Mouse (Mus musculus) midbrain, embryonic 12.5 days (tissue): ENCODE measurements around the gene Gm9944. TPM values are rescaled to one million over a fixed set of nuclear protein-coding genes. Genes with fewer than 3 reads are reported as not detected.
A peak's percentile ranks its signal among the peaks of the same experiment; 100 is the strongest.

Experiments
- ATAC-seq: fragments of 200-750 bp; cut with Nextera tagmentation; 2 replicates; pipeline ENCODE4 v1.8.0; 2017; ENCODE audit warnings: low read depth, moderate TSS enrichment, moderate library complexity; ENCODE audit not compliant: low FRiP score
- H3K27ac ChIP-seq: fragments of 300-500 bp; sonication (generic); replicated peaks from 2 replicates; pipeline ENCODE4 v1.5.1; 2016; ENCODE audit warnings: mild to moderate bottlenecking
- H3K27me3 ChIP-seq: fragments of 300-500 bp; sonication (generic); 2 replicates; pipeline ENCODE4 v1.6.1; 2016; ENCODE audit warnings: mild to moderate bottlenecking
- H3K36me3 ChIP-seq: fragments of 300-500 bp; sonication (generic); 2 replicates; pipeline ENCODE4 v1.6.1; 2016
- H3K4me1 ChIP-seq: fragments of 300-500 bp; sonication (generic); 2 replicates; pipeline ENCODE4 v1.6.1; 2016
- H3K4me2 ChIP-seq: fragments of 300-500 bp; sonication (generic); replicated peaks from 2 replicates; pipeline ENCODE4 v1.6.1; 2016; ENCODE audit warnings: mild to moderate bottlenecking, moderate library complexity
- H3K4me3 ChIP-seq: fragments of 300-500 bp; sonication (generic); 2 replicates; pipeline ENCODE4 v1.5.1; 2016; ENCODE audit warnings: mild to moderate bottlenecking
- H3K9ac ChIP-seq: fragments of 300-500 bp; sonication (generic); replicated peaks from 2 replicates; pipeline ENCODE4 v1.6.1; 2016; ENCODE audit warnings: mild to moderate bottlenecking, moderate library complexity
- H3K9me3 ChIP-seq: fragments of 300-500 bp; sonication (generic); 2 replicates; pipeline ENCODE4 v1.6.1; 2016; ENCODE audit warnings: mild to moderate bottlenecking
- WGBS: fragments of 180-500 bp; shearing (Covaris S2); methylation state at CpG from one replicate; pipeline ENCODE4 v1.1.7; 2016; 5-methylcytosine and 5-hydroxymethylcytosine counted together
- polyA plus RNA-seq: library from polyadenylated mRNA; unstranded; fragments of >200 nt; fragmentation: Nextera tagmentation; extraction: Ambion mirVana; gene quantifications from 2 replicates; pipeline ENCODE4 v1.2.1, GENCODE M21; 2016

Gm9944 gene
- polyA plus RNA-seq, 1 experiment from 2014 or later = not detected

GRCm38 (mm10) chr4:144420644-144421043 lies 32.5 kb downstream of the Gm9944 start:
- H3K27me3 ChIP-seq = no peaks in the 10 kb centered on the region
- H3K4me2 ChIP-seq = no peak overlapping the region
- no peak overlapping the region for H3K9ac ChIP-seq
- no peak overlapping the region for H3K4me3 ChIP-seq
- peaks cover 40% of the 10 kb centered on the region for H3K9me3 ChIP-seq
- no peak for ATAC-seq
- no peaks in the 10 kb centered on the region for H3K4me1 ChIP-seq
- H3K27ac ChIP-seq = no peak overlapping the region
- H3K36me3 ChIP-seq = no peaks in the 10 kb centered on the region

DNA sequence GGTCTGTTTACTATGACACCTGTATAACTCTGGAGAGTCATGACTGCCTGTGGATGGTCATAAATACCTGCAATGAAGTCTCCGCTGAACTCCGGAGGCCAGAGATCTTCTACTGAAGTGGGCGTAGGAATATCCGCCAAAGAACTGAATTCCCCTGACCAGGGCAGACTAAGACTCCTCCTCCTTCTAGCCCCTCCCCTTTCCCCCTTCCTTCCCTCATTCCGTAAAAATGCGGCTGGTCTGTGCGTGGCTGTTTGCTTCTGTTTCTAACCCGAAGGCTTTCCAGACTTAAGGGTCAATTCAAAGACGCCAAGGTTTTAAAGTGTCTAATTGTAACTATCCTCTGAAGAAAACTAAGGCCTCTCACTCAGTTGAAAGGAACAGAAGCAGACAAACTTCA lies 44.8 kb downstream of the Gm9944 start, which contains the start of gene Pramef12:
TSS of gene Pramef12 (minus strand) at position 175 of the 400 bp plus-strand sequence.
- Histone ChIP-seq H3K4me1 (no peaks in the 10 kb centered on the region), H3K27ac (no peak within 1 kb of the TSS), H3K27me3 (no peaks in the 10 kb centered on the region), H3K4me2 (no peak within 1 kb of the TSS), H3K9ac (no peak within 1 kb of the TSS), H3K4me3 (no peak within 1 kb of the TSS), H3K9me3 (0 out of 2 replicates have a peak, but pooled peaks cover 17% of the 10 kb centered on the region), H3K36me3 (no peaks in the 10 kb centered on the region)
- WGBS = 80% methylated on average over 9 of the region's 9 CpGs
- ATAC-seq = no peak

GRCm38 (mm10) chr4:144406261-144406660 lies 46.9 kb downstream of the Gm9944 start:
- 66% methylated on average over 3 of the region's 3 CpGs for WGBS

GRCm38 (mm10) chr4:144404456-144405086 lies 48.5 kb downstream of the Gm9944 start:
- 12% methylated on average over 17 of the region's 17 CpGs for WGBS
- Histone ChIP-seq H3K36me3 (no peaks in the 10 kb centered on the region), H3K4me3 (no peak overlapping the region), H3K4me2 (peak overlapping the region; percentile 29), H3K9ac (no peak overlapping the region), H3K27me3 (no peaks in the 10 kb centered on the region), H3K4me1 (no peaks in the 10 kb centered on the region), H3K9me3 (0 out of 2 replicates have a peak, but pooled peaks cover 9% of the 10 kb centered on the region), H3K27ac (no peak overlapping the region)
- 0 out of 2 replicates have a peak, but pooled peaks have one; percentile 19 for ATAC-seq

More at GRCm38 (mm10) chr4:144406261-144406660, 46.9 kb downstream of the Gm9944 start:
- H3K27me3 ChIP-seq = no peaks in the 10 kb centered on the region
- ATAC-seq = no peak
- H3K9ac ChIP-seq = no peak overlapping the region
- no peak overlapping the region for H3K4me2 ChIP-seq
- no peaks in the 10 kb centered on the region for H3K4me1 ChIP-seq
- no peak overlapping the region for H3K4me3 ChIP-seq
- no peak overlapping the region for H3K27ac ChIP-seq
- H3K36me3 ChIP-seq = no peaks in the 10 kb centered on the region
- H3K9me3 ChIP-seq = 0 out of 2 replicates have a peak, but pooled peaks cover 13% of the 10 kb centered on the region

Other genes starting within 250 kb of the Gm9944 start
- not detected in 2 replicates for gene C87977, start 240.0 kb downstream of the Gm9944 start, polyA plus RNA-seq
- gene Pramel5, start 172.8 kb downstream of the Gm9944 start, polyA plus RNA-seq = not detected in 2 replicates
- gene Gm13128, start 123.1 kb downstream of the Gm9944 start, polyA plus RNA-seq = not detected in 2 replicates
- not detected in 2 replicates for gene Gm13119, start 95.4 kb downstream of the Gm9944 start, polyA plus RNA-seq
- not detected in 2 replicates for gene Pramef20, start 75.4 kb downstream of the Gm9944 start, polyA plus RNA-seq
- not detected in 2 replicates for gene Pramef12, start 44.9 kb downstream of the Gm9944 start, polyA plus RNA-seq
- not detected in 2 replicates for gene 1700012P22Rik, start 14.5 kb downstream of the Gm9944 start, polyA plus RNA-seq
- not detected in 2 replicates for gene Aadacl3, start 10.4 kb upstream of the Gm9944 start, polyA plus RNA-seq
- gene 9430007A20Rik, start 66.5 kb upstream of the Gm9944 start, polyA plus RNA-seq = not detected in 2 replicates
- gene Gm13124, start 111.8 kb upstream of the Gm9944 start, polyA plus RNA-seq = not detected in 2 replicates
- gene Aadacl4, start 160.4 kb upstream of the Gm9944 start, polyA plus RNA-seq = not detected in 2 replicates
- gene Gm436, start 233.1 kb upstream of the Gm9944 start, polyA plus RNA-seq = not detected in 2 replicates